Mouse (Mus musculus) MEL (cell line): ENCODE measurements around the gene Faap100. TPM values are rescaled to one million over a fixed set of nuclear protein-coding genes. Genes with fewer than 3 reads are reported as not detected.
A peak's percentile ranks its signal among the peaks of the same experiment; 100 is the strongest.

Experiments
- DNase-seq: peaks from one replicate; pipeline ENCODE4 v3.0.0; 2011; ENCODE audit warnings: low read depth, low spot score
- H3K27ac ChIP-seq: 2 replicates; pipeline ENCODE4 v1.5.1; 2012; ENCODE audit warnings: low read depth, mild to moderate bottlenecking, control low read depth, low read length, moderate library complexity; ENCODE audit not compliant: control insufficient read depth
- H3K27me3 ChIP-seq, 2 experiments: fragments of 150-350 bp in 1 of 2; sonication (generic) in 1 of 2; 2 replicates each; pipeline ENCODE4 v1.6.1; 2012; ENCODE audit warnings: low read length in 2 of 2, mild to moderate bottlenecking in 2 of 2, improper control_type of control experiment in 1 of 2, moderate library complexity in 1 of 2; ENCODE audit not compliant: insufficient read depth in 2 of 2, control insufficient read depth in 1 of 2
- H3K36me3 ChIP-seq, 2 experiments: 2 replicates each; pipeline ENCODE4 v1.6.1; 2012 to 2014; ENCODE audit warnings: low read length in 2 of 2, improper control_type of control experiment in 1 of 2, inconsistent platforms in 1 of 2, mild to moderate bottlenecking in 1 of 2; ENCODE audit not compliant: insufficient read depth in 2 of 2, control insufficient read depth in 1 of 2
- H3K4me1 ChIP-seq, 2 experiments: fragments of 150-350 bp in 1 of 2; sonication (generic) in 1 of 2; 2 replicates each; pipeline ENCODE4 v1.6.1; 2012; ENCODE audit warnings: low read length in 2 of 2, improper control_type of control experiment in 1 of 2, mild to moderate bottlenecking in 1 of 2; ENCODE audit not compliant: insufficient read depth in 2 of 2, control insufficient read depth in 1 of 2
- H3K4me3 ChIP-seq, 2 experiments: fragments of 150-350 bp in 1 of 2; sonication (generic) in 1 of 2; 2 replicates each; pipeline ENCODE4 v1.5.1; 2012; ENCODE audit warnings: low read depth in 2 of 2, low read length in 2 of 2, mild to moderate bottlenecking in 2 of 2, moderate library complexity in 2 of 2, control low read depth in 1 of 2, improper control_type of control experiment in 1 of 2; ENCODE audit not compliant: control insufficient read depth in 1 of 2, insufficient read depth in 1 of 2
- H3K79me2 ChIP-seq: 2 replicates; pipeline ENCODE4 v1.6.1; 2012; ENCODE audit warnings: mild to moderate bottlenecking, low read length, moderate library complexity; ENCODE audit not compliant: control insufficient read depth, poor library complexity, insufficient read depth
- H3K9ac ChIP-seq: 2 replicates; pipeline ENCODE4 v1.6.1; 2012; ENCODE audit warnings: low read depth, mild to moderate bottlenecking, control low read depth, low read length, moderate library complexity; ENCODE audit not compliant: control insufficient read depth, poor library complexity, severe bottlenecking
- H3K9me3 ChIP-seq: fragments of 150-350 bp; sonication (generic); replicated peaks from 2 replicates; pipeline ENCODE4 v1.6.1; 2012; ENCODE audit warnings: mild to moderate bottlenecking, low read length, improper control_type of control experiment, moderate library complexity; ENCODE audit not compliant: insufficient read depth
- CHD1 ChIP-seq: IDR thresholded peaks from 2 replicates; pipeline ENCODE4 v1.6.1; 2012; ENCODE audit warnings: low read depth, mild to moderate bottlenecking, inconsistent platforms, low read length, improper control_type of control experiment
- CHD2 ChIP-seq: IDR thresholded peaks from 2 replicates; pipeline ENCODE4 v1.6.1; 2011; ENCODE audit warnings: low read length, improper control_type of control experiment
- CTCF ChIP-seq, 3 experiments: IDR thresholded peaks in 2 of 3; conservative IDR thresholded peaks in 1 of 3; 2 replicates each; pipeline ENCODE4 v1.5.1; 2011 to 2012; ENCODE audit warnings: low read length in 3 of 3, low read depth in 2 of 3, mild to moderate bottlenecking in 2 of 3, improper control_type of control experiment in 1 of 3, inconsistent platforms in 1 of 3, mixed read lengths in 1 of 3, moderate library complexity in 1 of 3; ENCODE audit not compliant: control insufficient read depth in 1 of 3, insufficient read depth in 1 of 3, poor library complexity in 1 of 3, severe bottlenecking in 1 of 3
- ELF1 ChIP-seq: IDR thresholded peaks from 2 replicates; pipeline ENCODE4 v1.6.1; 2014; ENCODE audit warnings: low read depth, mild to moderate bottlenecking, inconsistent platforms, low read length, improper control_type of control experiment, moderate library complexity
- EP300 ChIP-seq, 2 experiments: IDR thresholded peaks; 2 replicates each; pipeline ENCODE4 v1.6.1; 2011; ENCODE audit warnings: improper control_type of control experiment in 2 of 2, low read length in 2 of 2, low read depth in 1 of 2, mild to moderate bottlenecking in 1 of 2
- GATA1 ChIP-seq: IDR thresholded peaks from 2 replicates; pipeline ENCODE4 v1.6.1; 2011; ENCODE audit warnings: low read depth, low read length, improper control_type of control experiment
- HCFC1 ChIP-seq: IDR thresholded peaks from 2 replicates; pipeline ENCODE4 v1.6.1; 2012; ENCODE audit warnings: low read depth, mild to moderate bottlenecking, inconsistent platforms, low read length, improper control_type of control experiment, moderate library complexity
- KAT2A ChIP-seq: conservative IDR thresholded peaks from 2 replicates; pipeline ENCODE4 v1.6.1; 2012; ENCODE audit warnings: low read depth, low read length, improper control_type of control experiment, inconsistent platforms
- MAX ChIP-seq: IDR thresholded peaks from 2 replicates; pipeline ENCODE4 v1.6.1; 2011; ENCODE audit warnings: low read length, improper control_type of control experiment
- MAZ ChIP-seq: IDR thresholded peaks from 2 replicates; pipeline ENCODE4 v1.6.1; 2012; ENCODE audit warnings: low read depth, mild to moderate bottlenecking, inconsistent platforms, low read length, improper control_type of control experiment
- MEF2A ChIP-seq: IDR thresholded peaks from 2 replicates; pipeline ENCODE4 v1.6.1; 2014; ENCODE audit warnings: low read depth, mild to moderate bottlenecking, inconsistent platforms, low read length, improper control_type of control experiment; ENCODE audit not compliant: poor library complexity, insufficient replicate concordance, severe bottlenecking; ENCODE audit errors: extremely low read depth
- MXI1 ChIP-seq: IDR thresholded peaks from 2 replicates; pipeline ENCODE4 v1.6.1; 2011; ENCODE audit warnings: mild to moderate bottlenecking, low read depth, low read length, improper control_type of control experiment
- MYB ChIP-seq: IDR thresholded peaks from 2 replicates; pipeline ENCODE4 v1.6.1; 2011; ENCODE audit warnings: mild to moderate bottlenecking, low read depth, low read length, improper control_type of control experiment
- MYC ChIP-seq: IDR thresholded peaks from 2 replicates; pipeline ENCODE4 v1.6.1; 2011; ENCODE audit warnings: low read depth, mild to moderate bottlenecking, low read length, improper control_type of control experiment, moderate library complexity
- NELFE ChIP-seq: IDR thresholded peaks from 2 replicates; pipeline ENCODE4 v1.6.1; 2011; ENCODE audit warnings: low read depth, low read length, improper control_type of control experiment
- POLR2A ChIP-seq, 2 experiments: IDR thresholded peaks; 2 replicates each; pipeline ENCODE4 v1.6.1; 2011 to 2012; ENCODE audit warnings: low read length in 2 of 2, mild to moderate bottlenecking in 2 of 2, control low read depth in 1 of 2, improper control_type of control experiment in 1 of 2, low read depth in 1 of 2, moderate library complexity in 1 of 2; ENCODE audit not compliant: control insufficient read depth in 1 of 2, insufficient read depth in 1 of 2, poor library complexity in 1 of 2
- POLR2AphosphoS5 ChIP-seq: IDR thresholded peaks from 2 replicates; pipeline ENCODE4 v1.6.1; 2012; ENCODE audit warnings: low read depth, borderline replicate concordance, mild to moderate bottlenecking, inconsistent platforms, low read length, moderate library complexity, mixed read lengths
- RAD21 ChIP-seq: IDR thresholded peaks from 2 replicates; pipeline ENCODE4 v1.6.1; 2011; ENCODE audit warnings: mild to moderate bottlenecking, low read depth, low read length, improper control_type of control experiment
- RCOR1 ChIP-seq: IDR thresholded peaks from 2 replicates; pipeline ENCODE4 v1.6.1; 2012; ENCODE audit warnings: low read depth, mild to moderate bottlenecking, inconsistent platforms, low read length, improper control_type of control experiment
- SIN3A ChIP-seq: IDR thresholded peaks from 2 replicates; pipeline ENCODE4 v1.6.1; 2012; ENCODE audit warnings: low read length, improper control_type of control experiment, inconsistent platforms
- SMC3 ChIP-seq: IDR thresholded peaks from 2 replicates; pipeline ENCODE4 v1.6.1; 2011; ENCODE audit warnings: low read depth, low read length, improper control_type of control experiment
- TAL1 ChIP-seq: IDR thresholded peaks from 2 replicates; pipeline ENCODE4 v1.6.1; 2012; ENCODE audit warnings: mild to moderate bottlenecking, inconsistent platforms, low read length, moderate library complexity, mixed read lengths
- TBP ChIP-seq: IDR thresholded peaks from 2 replicates; pipeline ENCODE4 v1.8.0; 2011; ENCODE audit warnings: low read depth, low read length, improper control_type of control experiment
- TCF12 ChIP-seq: IDR thresholded peaks from 2 replicates; pipeline ENCODE4 v1.6.1; 2014; ENCODE audit warnings: low read depth, mild to moderate bottlenecking, inconsistent platforms, low read length, improper control_type of control experiment, moderate library complexity
- UBTF ChIP-seq: IDR thresholded peaks from 2 replicates; pipeline ENCODE4 v1.6.1; 2012; ENCODE audit warnings: low read depth, mild to moderate bottlenecking, inconsistent platforms, low read length, improper control_type of control experiment, moderate library complexity, borderline replicate concordance; ENCODE audit not compliant: insufficient read depth
- USF1 ChIP-seq: IDR thresholded peaks from 2 replicates; pipeline ENCODE4 v1.6.1; 2014; ENCODE audit warnings: low read depth, mild to moderate bottlenecking, inconsistent platforms, low read length, improper control_type of control experiment, moderate library complexity
- USF2 ChIP-seq, 2 experiments: IDR thresholded peaks; 2 replicates each; pipeline ENCODE4 v1.6.1; 2011 to 2012; ENCODE audit warnings: improper control_type of control experiment in 2 of 2, low read length in 2 of 2, borderline replicate concordance in 1 of 2, inconsistent platforms in 1 of 2, low read depth in 1 of 2, mild to moderate bottlenecking in 1 of 2; ENCODE audit not compliant: insufficient read depth in 1 of 2
- ZKSCAN1 ChIP-seq: IDR thresholded peaks from 2 replicates; pipeline ENCODE4 v1.6.1; 2012; ENCODE audit warnings: low read depth, mild to moderate bottlenecking, inconsistent platforms, low read length, improper control_type of control experiment, moderate library complexity
- ZMIZ1 ChIP-seq: IDR thresholded peaks from 2 replicates; pipeline ENCODE4 v1.6.1; 2012; ENCODE audit warnings: low read depth, mild to moderate bottlenecking, inconsistent platforms, low read length, improper control_type of control experiment, moderate library complexity
- ZNF384 ChIP-seq: IDR thresholded peaks from 2 replicates; pipeline ENCODE4 v1.6.1; 2012; ENCODE audit warnings: low read depth, mild to moderate bottlenecking, inconsistent platforms, low read length, improper control_type of control experiment
- polyA plus RNA-seq, 2 experiments: library from polyadenylated mRNA; stranded (reverse) in 1 of 2; unstranded in 1 of 2; fragments of >175 nt in 1 of 2; fragments of >200 nt in 1 of 2; gene quantifications; 2 replicates each; pipeline versions ENCODE4 v1.2.1 to v1.2.4; 2012; ENCODE audit warnings: low replicate concordance in 2 of 2, low read depth in 1 of 2; ENCODE audit not compliant: insufficient read length in 2 of 2, insufficient read depth in 1 of 2, missing spikeins in 1 of 2
- total RNA-seq: library from RNA; depleted of rRNA; stranded (reverse); fragments of 300-350 nt; gene quantifications from 2 replicates; pipeline ENCODE4 v1.2.3, GENCODE M21; 2012

Gene Faap100
- total and polyA plus RNA-seq, 3 experiments = 27.1 to 45.7 TPM; not detected in 1

GRCm38 (mm10) chr11:120359391-120359790 is 19.2 kb downstream of the Faap100 start:
- no peak overlapping the region for H3K9ac ChIP-seq
- peaks cover 0 to 20% of the 10 kb centered on the region in 2 experiments; a peak in 2 of 4 replicates for H3K36me3 ChIP-seq
- no peak for DNase-seq
- no peak overlapping the region for H3K27ac ChIP-seq
- no peaks in the 10 kb centered on the region for H3K9me3 ChIP-seq
- H3K4me1 ChIP-seq = peaks cover 12 to 30% of the 10 kb centered on the region in 2 experiments
- no peak for TF ChIP-seq RCOR1
- no peak for TF ChIP-seq MYC
- TF ChIP-seq TBP = no peak
- no peak for TF ChIP-seq CHD1
- TF ChIP-seq MAX = no peak
- no peak for TF ChIP-seq TAL1
- no peak for TF ChIP-seq POLR2AphosphoS5
- TF ChIP-seq ELF1 = no peak
- TF ChIP-seq CTCF (IDR thresholded peaks at IDR 0.05 in 2 of 3, conservative IDR thresholded peaks at IDR 0.05 in 1 of 3; ENCODE audit: control insufficient read depth in 1 of 3, insufficient read depth in 1 of 3, low read depth in 2 of 3, low read length in 3 of 3, poor library complexity in 1 of 3, severe bottlenecking in 1 of 3) = no peak
- TF ChIP-seq RAD21 = no peak
- TF ChIP-seq EP300 (IDR thresholded peaks at IDR 0.05; ENCODE audit: low read depth in 1 of 2, low read length in 2 of 2) = no peak
- TF ChIP-seq KAT2A = no peak
- TF ChIP-seq GATA1 = no peak
- TF ChIP-seq MYB = no peak
- no peak overlapping the region for H3K4me3 ChIP-seq
- H3K27me3 ChIP-seq = no peaks in the 10 kb centered on the region
- no peaks in the 10 kb centered on the region for H3K79me2 ChIP-seq

- Histone ChIP-seq H3K9ac (no peak overlapping the region), H3K79me2 (no peaks in the 10 kb centered on the region), H3K36me3 (peaks cover 0 to 31% of the 10 kb centered on the region in 2 experiments; a peak in 2 of 4 replicates), H3K27me3 (no peaks in the 10 kb centered on the region), H3K4me3 (no peak overlapping the region), H3K9me3 (no peaks in the 10 kb centered on the region), H3K4me1 (peaks cover 12 to 39% of the 10 kb centered on the region in 2 experiments), H3K27ac (no peak overlapping the region)
- peak; percentile 90 for DNase-seq
- TF ChIP-seq ZKSCAN1 (no peak), NELFE (no peak), MXI1 (peak; percentile 100), TCF12 (no peak), POLR2AphosphoS5 (no peak), TBP (no peak), MAZ (peak; percentile 63; the same call in 1 of the 2 replicates), ELF1 (peak; percentile 67; the same call in 1 of the 2 replicates), USF2 (IDR thresholded peaks at IDR 0.05; ENCODE audit: borderline replicate concordance in 1 of 2, insufficient read depth in 1 of 2, low read depth in 1 of 2, low read length in 2 of 2) (peak in 1 of 2 experiments; percentile 35; a peak in 1 of 4 replicates), HCFC1 (peak; percentile 57; the same call in 1 of the 2 replicates), MAX (peak; percentile 94), CHD2 (no peak), GATA1 (peak; percentile 75), KAT2A (no peak), POLR2A (IDR thresholded peaks at IDR 0.05; ENCODE audit: control insufficient read depth in 1 of 2, insufficient read depth in 1 of 2, low read depth in 1 of 2, low read length in 2 of 2, poor library complexity in 1 of 2) (0 out of 4 replicates have a peak, but pooled peaks of 1 of the 2 experiments have one; percentile 30), USF1 (peak; percentile 91), ZMIZ1 (no peak), SIN3A (peak; percentile 97), SMC3 (no peak), MYC (peak; percentile 78), MEF2A (no peak), CHD1 (no peak), ZNF384 (no peak), UBTF (no peak)
Measured at GRCm38 (mm10) chr11:120357791-120358401, 20.7 kb downstream of the Faap100 start.
